Mouse (Mus musculus): ENCODE measurements around the gene Map3k12.
A peak's percentile ranks its signal among the peaks of the same experiment; 100 is the strongest.

Gene Map3k12

GRCm38 (mm10) chr15:102516728-102517404 is at the start of gene Map3k12:
Gene Map3k12, minus strand, starts transcription at chr15:102517064.
- DNase-seq (ENCODE audit: low spot score in 2 of 2), result peak; percentile 70 to 72

- no peak for DNase-seq (ENCODE audit: low spot score in 2 of 2)
These were observed 46.8 kb upstream of the Map3k12 start for GRCm38 (mm10) chr15:102563681-102564080.

GRCm38 (mm10) chr15:102563061-102563460 is 46.2 kb upstream of the Map3k12 start:
- no peak for DNase-seq (ENCODE audit: low spot score in 2 of 2)

GRCm38 (mm10) chr15:102562491-102562890 is 45.6 kb upstream of the Map3k12 start:
- DNase-seq (ENCODE audit: low spot score in 2 of 2), result no peak

GRCm38 (mm10) chr15:102557580-102557979 is 40.7 kb upstream of the Map3k12 start:
- DNase-seq (ENCODE audit: low spot score in 2 of 2), result no peak

- DNase-seq (ENCODE audit: low spot score in 2 of 2), result no peak
These were observed 38.7 kb upstream of the Map3k12 start for GRCm38 (mm10) chr15:102555581-102555980.

GRCm38 (mm10) chr15:102552599-102552998 is 35.7 kb upstream of the Map3k12 start:
- DNase-seq (ENCODE audit: low spot score in 2 of 2), result no peak

GRCm38 (mm10) chr15:102547478-102547877 is 30.6 kb upstream of the Map3k12 start:
- DNase-seq (ENCODE audit: low spot score in 2 of 2), result no peak

- DNase-seq (ENCODE audit: low spot score in 2 of 2), result peak; percentile 75 to 91
These were observed 30.0 kb upstream of the Map3k12 start for GRCm38 (mm10) chr15:102546677-102547427.

GRCm38 (mm10) chr15:102546246-102546645 is 29.4 kb upstream of the Map3k12 start:
- DNase-seq (ENCODE audit: low spot score in 2 of 2), result no peak

- no peak for DNase-seq (ENCODE audit: low spot score in 2 of 2)
These were observed 27.9 kb upstream of the Map3k12 start for GRCm38 (mm10) chr15:102544801-102545200.

GRCm38 (mm10) chr15:102533926-102534325 is 17.1 kb upstream of the Map3k12 start:
- no peak for DNase-seq (ENCODE audit: low spot score in 2 of 2)

GRCm38 (mm10) chr15:102532106-102532900 is 15.4 kb upstream of the Map3k12 start:
- DNase-seq (ENCODE audit: low spot score in 2 of 2), result no peak

- no peak for DNase-seq (ENCODE audit: low spot score in 2 of 2)
These were observed 14.7 kb upstream of the Map3k12 start for GRCm38 (mm10) chr15:102531586-102531985.

GRCm38 (mm10) chr15:102530566-102530965 is 13.7 kb upstream of the Map3k12 start:
- DNase-seq (ENCODE audit: low spot score in 2 of 2), result no peak

GRCm38 (mm10) chr15:102528396-102528795 is 11.5 kb upstream of the Map3k12 start:
- DNase-seq (ENCODE audit: low spot score in 2 of 2), result no peak

GRCm38 (mm10) chr15:102527936-102528335 is 11.1 kb upstream of the Map3k12 start:
- DNase-seq (ENCODE audit: low spot score in 2 of 2), result no peak

- DNase-seq (ENCODE audit: low spot score in 2 of 2), result no peak
These were observed 9.5 kb upstream of the Map3k12 start for GRCm38 (mm10) chr15:102526111-102527002.

GRCm38 (mm10) chr15:102524892-102525485 is 8.1 kb upstream of the Map3k12 start, which contains the start of gene Npff:
Gene Npff, minus strand, starts transcription at chr15:102524942.
- DNase-seq (ENCODE audit: low spot score in 2 of 2), result peak in 1 of 2 experiments; percentile 70

GRCm38 (mm10) chr15:102521480-102521879 is 4.6 kb upstream of the Map3k12 start:
- no peak for DNase-seq (ENCODE audit: low spot score in 2 of 2)

GRCm38 (mm10) chr15:102520416-102520815 is 3.6 kb upstream of the Map3k12 start:
- DNase-seq (ENCODE audit: low spot score in 2 of 2), result no peak
